In the genomic region with DNA sequence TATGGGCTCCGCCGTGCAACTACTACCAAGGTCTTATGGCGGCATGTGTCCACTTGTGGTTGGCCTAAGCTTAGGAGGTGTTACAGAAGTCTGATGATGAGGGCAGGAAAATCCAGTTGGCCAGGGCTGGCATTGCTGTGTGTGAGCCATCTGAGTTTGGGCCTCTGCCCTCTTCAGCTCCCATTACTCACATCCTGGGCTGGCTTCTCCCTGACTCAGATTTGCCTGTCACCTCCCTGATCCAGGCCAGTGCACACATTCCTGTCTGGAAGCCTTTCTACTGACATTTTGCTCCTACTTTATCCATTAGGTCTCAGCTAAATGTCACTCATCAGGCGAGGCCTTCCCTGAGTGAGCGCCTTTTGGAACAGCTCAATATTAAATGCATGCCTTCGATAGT, we compare ENCODE assay signal across 11 mouse cellular contexts. TPM values are rescaled to one million over a fixed set of nuclear protein-coding genes. Genes with fewer than 3 reads are reported as not detected.
DNase-seq lines count a peak whose midpoint lies in the region; ATAC-seq lines count a peak whose summit lies in the region.
"Had no signal": no experiment of that assay in that cellular context is flagged by ENCODE, and none has a peak within 500 bp of the region (broad histone marks: within the 10 kb centered on the region; RNA-seq: fewer than 3 reads in every experiment).

No protein-coding gene starts in this region.

- H3K9ac ChIP-seq in lung, embryonic 15.5 days = no peak overlapping the region

- no peaks in the 10 kb centered on the region for H3K27me3 ChIP-seq in lung, embryonic 15.5 days

- 85% methylated on average over 6 of the region's 6 CpGs for WGBS in lung, embryonic 15.5 days

- no peaks in the 10 kb centered on the region for H3K36me3 ChIP-seq in lung, embryonic 15.5 days

- no peaks in the 10 kb centered on the region for H3K9me3 ChIP-seq in lung, embryonic 15.5 days

- DNase-seq in lung, postnatal 10 days = no peak
- peak; percentile 76 for DNase-seq in adrenal gland, postnatal 14 days
- DNase-seq in heart, adult 8-10 months (ENCODE audit: low spot score) = peak; percentile 54
- peak; percentile 78 for DNase-seq in skeletal muscle tissue, adult 2 months (ENCODE audit: low read depth, low spot score)
- DNase-seq in layer of hippocampus, postnatal 14 days (ENCODE audit: low spot score in 2 of 2) = no peak
- DNase-seq in liver = no peak
- no peak for DNase-seq in right cerebral cortex, postnatal 36 days (ENCODE audit: low spot score in 2 of 2)
- DNase-seq: cerebellum, adult 9-11 months; lung, postnatal 36 days had no signal

- ATAC-seq in lung, embryonic 15.5 days (ENCODE audit: borderline replicate concordance, extremely low read depth, low FRiP score, low TSS enrichment) = 0 out of 2 replicates have a peak, but pooled peaks have one; percentile 25
- ATAC-seq: hindbrain, postnatal 0 days had no signal

- H3K4me2 ChIP-seq in lung, embryonic 15.5 days = no peak overlapping the region

- peaks cover 53% of the 10 kb centered on the region for H3K4me1 ChIP-seq in lung, embryonic 15.5 days

- H3K4me3 ChIP-seq in lung, embryonic 15.5 days = no peak overlapping the region

- no peak overlapping the region for H3K27ac ChIP-seq in lung, embryonic 15.5 days
- H3K27ac ChIP-seq: hindbrain, postnatal 0 days had no signal

RNA-seq across cellular contexts. Expression of gene Daam1, which starts 57.5 kb away (rescaled TPM):
- 12.2 and 13.8 TPM in 2 replicates for polyA plus RNA-seq in lung, embryonic 15.5 days (2015; fragmentation: Nextera tagmentation; extraction: Ambion mirVana)
- 20.1 and 22.3 TPM in 2 replicates for total RNA-seq in adrenal gland, postnatal 14 days (2021)
- total RNA-seq in heart, adult 8-10 months (2022) = 10 to 100 TPM; 63.9 to 82.9 (median 76.6) TPM
- total RNA-seq in layer of hippocampus, postnatal 14 days (2021) = 10 to 100 TPM; 77.3 to 83.6 TPM

Comparison
In these comparisons a context has a peak if more than half of its experiments do, and no peak if none do; other contexts are left out.
1. DNase-seq: peak in adrenal gland, postnatal 14 days (single experiment), heart, adult 8-10 months (single experiment) and skeletal muscle tissue, adult 2 months (single experiment); none in lung, postnatal 10 days (single experiment), layer of hippocampus, postnatal 14 days (0 of 2), liver (single experiment) and right cerebral cortex, postnatal 36 days (0 of 2).